Mouse (Mus musculus) heart, adult 8-10 months (tissue): ENCODE measurements around the gene Olfr813. TPM values are rescaled to one million over a fixed set of nuclear protein-coding genes. Genes with fewer than 3 reads are reported as not detected.
"Not testable (repeated sequence)": the region's sequence is repeated elsewhere in the genome, so short reads cannot be mapped to it uniquely, and the experiment has no call there.

Experiments
- DNase-seq: peaks from one replicate; pipeline ENCODE4 v3.0.0; 2022; ENCODE audit warnings: low spot score
- total RNA-seq, 4 experiments: library from RNA; stranded (reverse); gene quantifications; 2 replicates each; pipeline ENCODE4 v1.2.4; 2022

Gene Olfr813
- total RNA-seq = not detected

DNA sequence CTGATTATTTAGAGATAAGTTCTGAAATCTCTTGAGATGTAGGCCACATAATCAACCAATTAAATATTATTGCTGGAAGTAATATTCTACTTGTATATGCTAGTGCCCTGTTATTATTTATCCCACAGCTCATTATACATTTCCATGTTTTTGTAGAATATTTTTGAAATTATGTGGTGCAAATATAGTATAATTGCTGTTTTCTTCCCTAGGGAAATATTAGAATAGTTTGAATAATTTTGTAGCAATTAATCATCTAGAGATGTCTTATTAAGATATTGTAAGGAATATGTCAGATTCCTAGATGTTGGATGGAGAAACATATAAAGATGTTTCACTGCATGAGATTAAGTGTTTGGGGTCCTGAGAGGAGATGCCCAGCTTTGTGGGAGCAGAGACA is at the start of gene Olfr813:
TSS of gene Olfr813 (plus strand) at position 301 of the 400 bp plus-strand sequence.
- DNase-seq = no peak

DNA sequence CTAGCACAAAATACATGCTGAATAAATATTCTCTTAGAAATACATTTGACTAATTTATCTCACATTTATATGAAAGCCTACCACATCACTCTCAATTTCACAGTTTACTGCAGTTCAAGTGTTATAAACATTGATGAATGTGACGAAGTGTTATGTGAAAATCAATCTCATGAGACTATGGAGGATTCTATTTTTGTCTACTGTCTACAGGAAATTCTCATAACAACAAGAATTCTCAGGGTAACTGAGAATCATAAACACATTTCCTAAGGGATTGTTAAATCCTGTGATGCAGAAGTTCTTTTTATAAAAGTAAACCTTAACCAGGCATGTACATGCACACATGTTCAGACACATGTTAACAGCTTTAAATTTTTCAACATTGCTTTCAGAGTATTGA is 9.2 kb upstream of the Olfr813 start, which contains the start of gene Olfr812:
TSS of gene Olfr812 (minus strand) at position 101 of the 400 bp plus-strand sequence.
- no peak for DNase-seq

DNA sequence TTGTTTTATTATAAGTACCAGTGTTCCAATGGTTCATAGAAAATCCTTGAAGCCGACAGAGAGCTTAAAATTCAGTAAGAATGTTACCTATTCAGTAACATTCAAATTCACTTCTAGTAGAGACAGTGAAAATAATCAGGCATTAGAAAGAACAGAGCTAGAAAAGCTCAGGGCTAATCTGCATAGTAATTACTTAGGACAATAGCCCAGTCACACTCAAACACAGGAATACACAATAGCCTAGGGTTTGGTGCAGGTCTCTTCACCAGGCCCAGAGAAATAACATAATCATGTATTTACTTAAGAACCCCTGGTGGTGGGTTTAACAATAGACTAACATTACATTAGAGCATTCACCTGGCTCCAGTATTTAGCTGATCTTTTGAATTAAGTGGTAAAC is 7.8 kb upstream of the Olfr813 start:
- no peak for DNase-seq

DNA sequence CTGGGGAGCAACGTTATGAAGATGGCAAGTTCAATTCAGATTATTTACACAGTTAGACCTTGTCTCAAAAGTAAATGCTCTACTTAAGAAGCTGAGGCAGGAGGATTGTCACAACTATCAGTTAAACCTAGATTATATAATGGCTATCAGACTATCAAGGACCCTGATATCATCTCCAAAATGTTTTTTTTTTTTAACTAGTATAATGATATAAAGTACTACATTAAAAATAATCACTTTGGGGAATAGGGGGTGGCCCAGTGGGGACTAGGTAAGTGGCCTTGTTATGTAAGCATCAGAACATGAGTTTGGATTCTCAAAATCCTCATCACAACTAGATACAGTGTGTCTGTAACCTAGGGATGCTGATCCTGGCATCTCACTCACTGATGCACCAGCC is 24.6 kb downstream of the Olfr813 start, which contains the start of gene Olfr814:
TSS of gene Olfr814 (minus strand) at position 101 of the 400 bp plus-strand sequence.
- not testable (repeated sequence) for DNase-seq

DNA sequence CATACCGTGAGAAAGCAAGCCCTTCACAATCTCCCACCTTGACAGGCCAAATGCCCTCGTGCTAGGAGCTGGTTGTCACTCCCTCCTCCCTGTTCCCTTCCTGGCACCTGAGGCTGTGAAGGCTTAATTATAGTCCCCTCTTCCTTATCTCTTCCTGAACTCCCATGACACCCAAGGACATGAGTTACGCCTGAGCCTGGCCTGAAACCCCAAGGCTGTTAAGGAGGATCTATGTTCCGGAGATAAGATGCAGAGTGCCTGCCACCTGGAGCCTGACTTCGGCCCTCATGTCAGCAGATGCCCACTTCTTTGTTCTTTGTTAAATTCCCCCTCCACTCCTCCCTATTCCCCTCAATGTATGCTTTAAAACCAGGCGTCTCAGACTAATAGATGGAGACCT is 30.3 kb downstream of the Olfr813 start:
- not testable (repeated sequence) for DNase-seq

DNA sequence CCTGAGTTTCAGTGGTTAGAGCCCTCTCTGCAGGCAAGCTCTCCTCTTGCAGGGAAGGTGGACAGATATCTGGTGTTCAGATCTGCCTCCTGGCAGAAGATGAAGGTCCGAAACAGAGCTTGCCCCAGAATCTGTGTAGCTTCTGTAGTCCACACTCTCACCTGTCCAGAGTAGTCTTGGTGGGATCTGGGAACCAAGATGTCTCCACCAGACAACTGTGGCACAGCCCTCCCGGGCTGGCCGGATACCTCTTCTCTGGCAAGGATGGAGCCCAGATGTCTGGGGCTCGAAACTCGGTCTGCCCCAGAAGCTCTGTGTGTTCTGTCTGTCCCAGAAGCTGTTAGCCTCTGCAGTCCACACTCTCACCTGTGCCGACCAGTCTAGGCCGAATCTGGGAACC is 30.8 kb downstream of the Olfr813 start:
- no peak for DNase-seq

DNA sequence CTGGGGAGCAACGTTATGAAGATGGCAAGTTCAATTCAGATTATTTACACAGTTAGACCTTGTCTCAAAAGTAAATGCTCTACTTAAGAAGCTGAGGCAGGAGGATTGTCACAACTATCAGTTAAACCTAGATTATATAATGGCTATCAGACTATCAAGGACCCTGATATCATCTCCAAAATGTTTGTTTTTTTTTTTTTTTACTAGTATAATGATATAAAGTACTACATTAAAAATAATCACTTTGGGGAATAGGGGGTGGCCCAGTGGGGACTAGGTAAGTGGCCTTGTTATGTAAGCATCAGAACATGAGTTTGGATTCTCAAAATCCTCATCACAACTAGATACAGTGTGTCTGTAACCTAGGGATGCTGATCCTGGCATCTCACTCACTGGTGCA is 50.6 kb downstream of the Olfr813 start, which contains the start of gene Olfr815:
TSS of gene Olfr815 (minus strand) at position 101 of the 400 bp plus-strand sequence.
- DNase-seq = not testable (repeated sequence)

Other genes with a start within 250 kb of the Olfr813 start
- not detected for gene Olfr796, start 242.8 kb upstream of the Olfr813 start, total RNA-seq
- not detected for gene Olfr798, start 227.4 kb upstream of the Olfr813 start, total RNA-seq
- not detected for gene Olfr799, start 217.9 kb upstream of the Olfr813 start, total RNA-seq
- gene Olfr800, start 197.7 kb upstream of the Olfr813 start, total RNA-seq = not detected
- gene Olfr801, start 181.5 kb upstream of the Olfr813 start, total RNA-seq = not detected
- not detected for gene Olfr802, start 167.2 kb upstream of the Olfr813 start, total RNA-seq
- gene Olfr803, start 161.1 kb upstream of the Olfr813 start, total RNA-seq = not detected
- gene Olfr804, start 152.2 kb upstream of the Olfr813 start, total RNA-seq = not detected
- not detected for gene Olfr805, start 126.0 kb upstream of the Olfr813 start, total RNA-seq
- gene Olfr806, start 113.4 kb upstream of the Olfr813 start, total RNA-seq = not detected
- not detected for gene Olfr807, start 97.6 kb upstream of the Olfr813 start, total RNA-seq
- gene Olfr808, start 89.9 kb upstream of the Olfr813 start, total RNA-seq = not detected
- gene Olfr809, start 80.7 kb upstream of the Olfr813 start, total RNA-seq = not detected
- gene Olfr810, start 60.5 kb upstream of the Olfr813 start, total RNA-seq = not detected
- gene Olfr811, start 51.0 kb upstream of the Olfr813 start, total RNA-seq = not detected
- gene Olfr812, start 9.3 kb upstream of the Olfr813 start, total RNA-seq = not detected
- not detected for gene Olfr814, start 24.5 kb downstream of the Olfr813 start, total RNA-seq
- not detected for gene Olfr815, start 50.5 kb downstream of the Olfr813 start, total RNA-seq
- not detected for gene Olfr816, start 60.2 kb downstream of the Olfr813 start, total RNA-seq
- gene Olfr818, start 93.7 kb downstream of the Olfr813 start, total RNA-seq = not detected
- gene Olfr819, start 111.9 kb downstream of the Olfr813 start, total RNA-seq = not detected
- not detected for gene Olfr247, start 120.8 kb downstream of the Olfr813 start, total RNA-seq
- gene Gm10310, start 129.7 kb downstream of the Olfr813 start, total RNA-seq = not detected
- gene Olfr820, start 157.3 kb downstream of the Olfr813 start, total RNA-seq = not detected
- not detected for gene Olfr821, start 175.0 kb downstream of the Olfr813 start, total RNA-seq
- gene Olfr822, start 215.8 kb downstream of the Olfr813 start, total RNA-seq = not detected